Mouse (Mus musculus): ENCODE data around the gene Cdk17. TPM values are rescaled to one million over a fixed set of nuclear protein-coding genes. Genes with fewer than 3 reads are reported as not detected.

Gene Cdk17
- polyA plus RNA-seq, 1 experiment from 2014 or later: 34.4 TPM

GRCm38 (mm10) chr10:93190475-93191262 lies 30.0 kb downstream of the Cdk17 start:
- Histone ChIP-seq H3K4me3 (ENCODE audit: low read depth, low read length) (no peak overlapping the region), H3K4me2 (ENCODE audit: low read depth, low read length, severe bottlenecking) (no peak overlapping the region), H3K9me3 (ENCODE audit: control insufficient read depth, low read length) (no peaks in the 10 kb centered on the region), H3K9ac (ENCODE audit: low read length) (no peak overlapping the region), H3K36me3 (ENCODE audit: control insufficient read depth, insufficient read depth, low read length) (no peaks in the 10 kb centered on the region), H3K4me1 (replicated peaks; ENCODE audit: control insufficient read depth, insufficient read depth, low read length) (peaks cover 7% of the 10 kb centered on the region; the same call in 1 of the 2 replicates), H3K27me3 (ENCODE audit: control insufficient read depth, insufficient read depth, low read length) (no peaks in the 10 kb centered on the region), H3K27ac (ENCODE audit: low read depth, low read length) (no peak overlapping the region)
- ATAC-seq (replicated peaks; ENCODE audit: low FRiP score) (no peak), DNase-seq (ENCODE audit: low spot score) (no peak)
- 85% methylated on average over 8 of the region's 8 CpGs for WGBS

- Histone ChIP-seq H3K27me3 (ENCODE audit: control insufficient read depth, insufficient read depth, low read length) (no peaks in the 10 kb centered on the region), H3K27ac (ENCODE audit: low read depth, low read length) (no peak overlapping the region), H3K36me3 (ENCODE audit: control insufficient read depth, insufficient read depth, low read length) (no peaks in the 10 kb centered on the region; the same call in 1 of the 2 replicates), H3K4me3 (ENCODE audit: low read depth, low read length) (no peak overlapping the region), H3K9me3 (ENCODE audit: control insufficient read depth, low read length) (no peaks in the 10 kb centered on the region), H3K4me1 (replicated peaks; ENCODE audit: control insufficient read depth, insufficient read depth, low read length) (peaks cover 7% of the 10 kb centered on the region; the same call in 1 of the 2 replicates), H3K9ac (ENCODE audit: low read length) (no peak overlapping the region), H3K4me2 (ENCODE audit: low read depth, low read length, severe bottlenecking) (no peak overlapping the region)
- DNase-seq (ENCODE audit: low spot score) (no peak), ATAC-seq (replicated peaks; ENCODE audit: low FRiP score) (no peak)
- 94% methylated on average over 6 of the region's 6 CpGs for WGBS
Observed at GRCm38 (mm10) chr10:93197092-93197491, 36.4 kb downstream of the Cdk17 start.

- ATAC-seq (replicated peaks; ENCODE audit: low FRiP score): no peak
- peaks cover 7% of the 10 kb centered on the region; the same call in 1 of the 2 replicates for H3K4me1 ChIP-seq (replicated peaks; ENCODE audit: control insufficient read depth, insufficient read depth, low read length)
- H3K4me3 ChIP-seq (ENCODE audit: low read depth, low read length): no peak overlapping the region
- H3K4me2 ChIP-seq (ENCODE audit: low read depth, low read length, severe bottlenecking): no peak overlapping the region
- 92% methylated on average over 3 of the region's 3 CpGs for WGBS
- H3K27me3 ChIP-seq (ENCODE audit: control insufficient read depth, insufficient read depth, low read length): no peaks in the 10 kb centered on the region
- H3K9me3 ChIP-seq (ENCODE audit: control insufficient read depth, low read length): no peaks in the 10 kb centered on the region
- DNase-seq (ENCODE audit: low spot score): no peak
- no peak overlapping the region for H3K27ac ChIP-seq (ENCODE audit: low read depth, low read length)
- H3K36me3 ChIP-seq (ENCODE audit: control insufficient read depth, insufficient read depth, low read length): no peaks in the 10 kb centered on the region; the same call in 1 of the 2 replicates
- H3K9ac ChIP-seq (ENCODE audit: low read length): no peak overlapping the region
Observed at GRCm38 (mm10) chr10:93198958-93199357, 38.3 kb downstream of the Cdk17 start.

GRCm38 (mm10) chr10:93201846-93202458 lies 41.3 kb downstream of the Cdk17 start:
- WGBS: 96% methylated on average over 6 of the region's 6 CpGs
- Histone ChIP-seq H3K4me1 (replicated peaks; ENCODE audit: control insufficient read depth, insufficient read depth, low read length) (no peaks in the 10 kb centered on the region), H3K9me3 (ENCODE audit: control insufficient read depth, low read length) (no peaks in the 10 kb centered on the region), H3K36me3 (ENCODE audit: control insufficient read depth, insufficient read depth, low read length) (no peaks in the 10 kb centered on the region; the same call in 1 of the 2 replicates), H3K9ac (ENCODE audit: low read length) (no peak overlapping the region), H3K27me3 (ENCODE audit: control insufficient read depth, insufficient read depth, low read length) (no peaks in the 10 kb centered on the region), H3K4me3 (ENCODE audit: low read depth, low read length) (no peak overlapping the region), H3K27ac (ENCODE audit: low read depth, low read length) (no peak overlapping the region), H3K4me2 (ENCODE audit: low read depth, low read length, severe bottlenecking) (no peak overlapping the region)
- no peak for ATAC-seq (replicated peaks; ENCODE audit: low FRiP score)
- DNase-seq (ENCODE audit: low spot score): no peak

- Histone ChIP-seq H3K4me1 (replicated peaks; ENCODE audit: control insufficient read depth, insufficient read depth, low read length) (no peaks in the 10 kb centered on the region), H3K4me3 (ENCODE audit: low read depth, low read length) (no peak overlapping the region), H3K9ac (ENCODE audit: low read length) (no peak overlapping the region), H3K27me3 (ENCODE audit: control insufficient read depth, insufficient read depth, low read length) (no peaks in the 10 kb centered on the region), H3K4me2 (ENCODE audit: low read depth, low read length, severe bottlenecking) (no peak overlapping the region), H3K9me3 (ENCODE audit: control insufficient read depth, low read length) (no peaks in the 10 kb centered on the region), H3K36me3 (ENCODE audit: control insufficient read depth, insufficient read depth, low read length) (no peaks in the 10 kb centered on the region), H3K27ac (ENCODE audit: low read depth, low read length) (no peak overlapping the region)
- ATAC-seq (replicated peaks; ENCODE audit: low FRiP score): no peak
- DNase-seq (ENCODE audit: low spot score): no peak
- 90% methylated on average over 4 of the region's 4 CpGs for WGBS
Observed at GRCm38 (mm10) chr10:93205287-93205956, 44.7 kb downstream of the Cdk17 start.

GRCm38 (mm10) chr10:93207176-93207575 lies 46.5 kb downstream of the Cdk17 start:
- no peaks in the 10 kb centered on the region for H3K9me3 ChIP-seq (ENCODE audit: control insufficient read depth, low read length)
- 91% methylated on average over 5 of the region's 5 CpGs for WGBS
- no peak overlapping the region for H3K4me2 ChIP-seq (ENCODE audit: low read depth, low read length, severe bottlenecking)
- H3K4me1 ChIP-seq (replicated peaks; ENCODE audit: control insufficient read depth, insufficient read depth, low read length): no peaks in the 10 kb centered on the region
- no peaks in the 10 kb centered on the region for H3K27me3 ChIP-seq (ENCODE audit: control insufficient read depth, insufficient read depth, low read length)
- ATAC-seq (replicated peaks; ENCODE audit: low FRiP score) (no peak), DNase-seq (ENCODE audit: low spot score) (no peak)
- H3K36me3 ChIP-seq (ENCODE audit: control insufficient read depth, insufficient read depth, low read length): no peaks in the 10 kb centered on the region
- H3K9ac ChIP-seq (ENCODE audit: low read length): no peak overlapping the region
- H3K4me3 ChIP-seq (ENCODE audit: low read depth, low read length): no peak overlapping the region
- H3K27ac ChIP-seq (ENCODE audit: low read depth, low read length): no peak overlapping the region

- no peaks in the 10 kb centered on the region for H3K27me3 ChIP-seq (ENCODE audit: control insufficient read depth, insufficient read depth, low read length)
- H3K4me1 ChIP-seq (replicated peaks; ENCODE audit: control insufficient read depth, insufficient read depth, low read length): no peaks in the 10 kb centered on the region
- no peak for DNase-seq (ENCODE audit: low spot score)
- H3K9me3 ChIP-seq (ENCODE audit: control insufficient read depth, low read length): peaks cover 2% of the 10 kb centered on the region; the same call in 1 of the 2 replicates
- no peak overlapping the region for H3K4me2 ChIP-seq (ENCODE audit: low read depth, low read length, severe bottlenecking)
- no peak for ATAC-seq (replicated peaks; ENCODE audit: low FRiP score)
- H3K27ac ChIP-seq (ENCODE audit: low read depth, low read length): no peak overlapping the region
- H3K4me3 ChIP-seq (ENCODE audit: low read depth, low read length): no peak overlapping the region
- peaks cover 12% of the 10 kb centered on the region for H3K36me3 ChIP-seq (ENCODE audit: control insufficient read depth, insufficient read depth, low read length)
- H3K9ac ChIP-seq (ENCODE audit: low read length): no peak overlapping the region
- WGBS: 98% methylated on average over 2 of the region's 2 CpGs
Observed at GRCm38 (mm10) chr10:93212699-93213098, 52.0 kb downstream of the Cdk17 start.

GRCm38 (mm10) chr10:93213339-93213738 lies 52.7 kb downstream of the Cdk17 start:
- H3K9ac ChIP-seq (ENCODE audit: low read length): no peak overlapping the region
- H3K27me3 ChIP-seq (ENCODE audit: control insufficient read depth, insufficient read depth, low read length): no peaks in the 10 kb centered on the region
- ATAC-seq (replicated peaks; ENCODE audit: low FRiP score) (no peak), DNase-seq (ENCODE audit: low spot score) (no peak)
- peaks cover 14% of the 10 kb centered on the region for H3K36me3 ChIP-seq (ENCODE audit: control insufficient read depth, insufficient read depth, low read length)
- H3K4me1 ChIP-seq (replicated peaks; ENCODE audit: control insufficient read depth, insufficient read depth, low read length): no peaks in the 10 kb centered on the region
- no peak overlapping the region for H3K4me3 ChIP-seq (ENCODE audit: low read depth, low read length)
- no peak overlapping the region for H3K27ac ChIP-seq (ENCODE audit: low read depth, low read length)
- no peak overlapping the region for H3K4me2 ChIP-seq (ENCODE audit: low read depth, low read length, severe bottlenecking)
- 90% methylated on average over 7 of the region's 7 CpGs for WGBS
- peaks cover 2% of the 10 kb centered on the region; the same call in 1 of the 2 replicates for H3K9me3 ChIP-seq (ENCODE audit: control insufficient read depth, low read length)
